Mouse (Mus musculus) CD4-positive helper T cell, adult 2 months (primary cell): ENCODE measurements around the gene Ell2.
"Not testable (repeated sequence)": the region's sequence is repeated elsewhere in the genome, so short reads cannot be mapped to it uniquely, and the experiment has no call there.

Experiments
- DNase-seq: peaks from one replicate; pipeline ENCODE4 v3.0.0-alpha.2; 2012; ENCODE audit warnings: low read depth, missing footprints, low spot score

Ell2 gene

GRCm38 (mm10) chr13:75706457-75706856 is at the start of gene Ell2:
TSS of gene Ell2 (plus strand) at chr13:75706757.
- DNase-seq = no peak

- DNase-seq = no peak
Measured at GRCm38 (mm10) chr13:75685438-75685837, 21.1 kb upstream of the Ell2 start.

GRCm38 (mm10) chr13:75686995-75687394 is 19.6 kb upstream of the Ell2 start:
- DNase-seq = no peak

GRCm38 (mm10) chr13:75691625-75692024 is 14.9 kb upstream of the Ell2 start:
- DNase-seq = no peak

- DNase-seq = no peak
Measured at GRCm38 (mm10) chr13:75693081-75693480, 13.5 kb upstream of the Ell2 start.

GRCm38 (mm10) chr13:75702814-75703213 is 3.7 kb upstream of the Ell2 start:
- DNase-seq = no peak

GRCm38 (mm10) chr13:75706882-75707816 is 592 bp downstream of the Ell2 start:
- DNase-seq = peak; percentile 97

- peak; percentile 58 for DNase-seq
Measured at GRCm38 (mm10) chr13:75707821-75708636, 1.5 kb downstream of the Ell2 start.

- no peak for DNase-seq
Measured at GRCm38 (mm10) chr13:75708637-75709002, 2.1 kb downstream of the Ell2 start.

GRCm38 (mm10) chr13:75709026-75709778 is 2.6 kb downstream of the Ell2 start:
- peak; percentile 54 for DNase-seq

GRCm38 (mm10) chr13:75710152-75710551 is 3.6 kb downstream of the Ell2 start:
- DNase-seq = peak; percentile 4

GRCm38 (mm10) chr13:75711517-75711916 is 5.0 kb downstream of the Ell2 start:
- not testable (repeated sequence) for DNase-seq

- not testable (repeated sequence) for DNase-seq
Measured at GRCm38 (mm10) chr13:75712544-75712943, 6.0 kb downstream of the Ell2 start.

GRCm38 (mm10) chr13:75714407-75714806 is 7.8 kb downstream of the Ell2 start:
- DNase-seq = no peak

GRCm38 (mm10) chr13:75717638-75718302 is 11.2 kb downstream of the Ell2 start:
- DNase-seq = no peak

- no peak for DNase-seq
Measured at GRCm38 (mm10) chr13:75718376-75718775, 11.8 kb downstream of the Ell2 start.

GRCm38 (mm10) chr13:75719645-75720044 is 13.1 kb downstream of the Ell2 start:
- DNase-seq = no peak

GRCm38 (mm10) chr13:75726569-75727373 is 20.2 kb downstream of the Ell2 start:
- DNase-seq = no peak

- DNase-seq = no peak
Measured at GRCm38 (mm10) chr13:75727932-75728331, 21.4 kb downstream of the Ell2 start.

GRCm38 (mm10) chr13:75729834-75730233 is 23.3 kb downstream of the Ell2 start:
- no peak for DNase-seq
